Mouse (Mus musculus): ENCODE measurements at regions not wholly inside any gene's neighbourhood (a gene's known extent, or its start where the extent isn't known, plus 50 kb on each side); places are given as distances from the start of the nearest gene placed in this dataset.
A peak's percentile ranks its signal among the peaks of the same experiment; 100 is the strongest.

GRCm38 (mm10) chr13:57282816-57283215 lies 387.0 kb upstream of the Trpc7 start:
- no peak for DNase-seq

- no peak for DNase-seq
These were observed 386.3 kb upstream of the Trpc7 start for GRCm38 (mm10) chr13:57281941-57282710.

GRCm38 (mm10) chr13:57281504-57281903 lies 385.7 kb upstream of the Trpc7 start:
- no peak for DNase-seq

DNA sequence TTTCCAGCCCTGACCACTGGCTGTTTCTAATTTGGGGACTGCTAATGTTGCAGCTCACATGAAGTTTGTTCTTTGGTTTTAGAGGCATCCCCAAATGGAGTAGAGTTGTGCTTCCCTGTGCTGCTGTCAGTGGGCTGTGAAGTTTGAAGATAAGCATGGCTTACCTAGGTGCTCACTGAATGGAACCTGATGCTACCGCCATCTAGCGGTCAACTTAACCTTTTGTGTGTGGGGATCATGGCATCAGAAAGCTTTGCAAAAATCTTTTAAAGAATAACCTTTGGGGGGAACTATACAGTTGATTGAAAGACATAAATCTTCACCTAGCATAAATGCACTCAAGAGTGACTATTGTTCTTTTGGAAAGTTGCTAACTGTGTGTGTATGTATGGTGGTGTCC lies 382.8 kb upstream of the Trpc7 start:
- no peak for DNase-seq

- DNase-seq, result no peak
These were observed 381.3 kb upstream of the Trpc7 start for GRCm38 (mm10) chr13:57277076-57277475.

DNA sequence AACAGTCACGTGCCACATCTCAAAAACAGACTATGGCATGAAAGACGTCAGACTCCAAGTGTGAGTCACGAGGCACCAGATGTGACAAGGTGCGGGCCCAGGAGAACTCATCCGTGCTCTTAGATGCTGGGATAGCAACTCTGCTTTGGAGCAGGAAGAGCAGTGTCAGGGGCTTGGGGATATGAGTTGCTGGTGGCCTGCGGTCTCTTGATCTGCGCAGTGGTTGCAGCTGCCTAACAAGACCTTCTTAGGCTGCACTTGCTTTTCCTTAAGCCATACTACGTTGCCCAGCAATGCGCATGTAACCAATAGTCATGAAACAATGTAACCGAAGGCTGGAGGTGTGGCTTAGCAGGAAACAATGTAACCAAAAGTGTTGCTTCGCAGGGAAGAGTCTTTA lies 380.1 kb upstream of the Trpc7 start:
- DNase-seq, result no peak

- DNase-seq, result no peak
These were observed 377.8 kb upstream of the Trpc7 start for GRCm38 (mm10) chr13:57273593-57273992.

GRCm38 (mm10) chr13:57269614-57270013 lies 373.8 kb upstream of the Trpc7 start:
- DNase-seq, result no peak

DNA sequence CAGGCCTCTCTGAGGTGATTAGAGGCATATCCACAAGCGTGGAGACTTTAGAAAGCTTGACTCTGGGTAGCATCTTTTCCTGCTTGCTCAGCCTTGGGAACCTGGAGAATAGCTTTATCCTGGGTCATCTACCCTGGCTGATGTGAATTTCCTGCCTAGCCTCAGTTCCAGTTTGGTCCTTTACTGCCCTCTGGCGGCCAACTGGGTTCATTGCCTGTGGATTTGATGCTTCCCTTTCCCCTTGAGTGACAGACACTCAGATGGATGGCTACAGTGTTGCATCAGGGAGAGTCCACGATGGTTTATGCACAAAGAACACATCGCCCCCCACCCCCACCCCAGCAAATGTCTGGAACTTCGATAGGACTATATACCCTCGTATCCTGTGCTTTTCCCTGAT lies 364.1 kb upstream of the Trpc7 start:
- DNase-seq, result peak; percentile 48

GRCm38 (mm10) chr13:57259474-57259873 lies 363.7 kb upstream of the Trpc7 start:
- no peak for DNase-seq

DNA sequence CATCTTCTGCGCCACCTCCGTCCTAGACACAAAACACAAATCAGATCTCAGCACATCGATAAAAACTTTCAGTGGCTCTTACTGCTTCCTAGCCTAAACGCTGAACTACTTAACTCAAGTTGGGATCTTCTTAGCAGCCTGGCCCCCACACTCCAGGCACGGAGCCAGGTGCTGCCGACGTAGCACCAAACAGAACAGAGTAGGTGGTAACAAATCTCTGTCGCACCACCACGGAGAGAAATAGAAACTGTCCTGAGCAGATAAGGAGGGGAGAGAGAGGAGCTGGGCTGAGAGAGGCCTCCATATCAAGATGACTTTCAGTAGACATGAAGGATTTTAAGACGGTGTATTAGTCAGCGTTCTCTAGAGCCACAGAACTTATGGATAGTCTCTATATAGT lies 360.1 kb upstream of the Trpc7 start:
- DNase-seq, result no peak

GRCm38 (mm10) chr13:57249851-57250250 lies 354.1 kb upstream of the Trpc7 start:
- peak; percentile 34 for DNase-seq

DNA sequence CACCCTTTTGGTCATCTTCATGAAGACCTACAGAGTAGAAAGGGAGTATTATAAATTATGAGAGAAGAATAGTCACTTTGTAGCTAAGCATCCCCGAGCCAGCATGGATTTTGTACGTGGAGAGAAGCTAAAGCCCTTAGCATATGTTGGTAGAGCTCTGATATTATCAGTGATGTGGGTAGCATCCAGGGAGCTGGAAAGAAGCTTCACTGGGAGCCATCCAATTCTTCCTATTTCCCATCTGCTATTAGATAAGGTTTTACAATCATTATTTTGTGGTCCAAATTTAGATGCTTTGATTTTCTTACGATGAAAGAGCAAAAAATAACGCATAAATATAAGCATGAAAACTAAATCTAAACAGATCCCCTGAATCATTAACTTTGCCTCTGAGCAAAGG lies 353.6 kb upstream of the Trpc7 start:
- no peak for DNase-seq

GRCm38 (mm10) chr13:57246238-57246963 lies 350.6 kb upstream of the Trpc7 start:
- DNase-seq, result no peak

DNA sequence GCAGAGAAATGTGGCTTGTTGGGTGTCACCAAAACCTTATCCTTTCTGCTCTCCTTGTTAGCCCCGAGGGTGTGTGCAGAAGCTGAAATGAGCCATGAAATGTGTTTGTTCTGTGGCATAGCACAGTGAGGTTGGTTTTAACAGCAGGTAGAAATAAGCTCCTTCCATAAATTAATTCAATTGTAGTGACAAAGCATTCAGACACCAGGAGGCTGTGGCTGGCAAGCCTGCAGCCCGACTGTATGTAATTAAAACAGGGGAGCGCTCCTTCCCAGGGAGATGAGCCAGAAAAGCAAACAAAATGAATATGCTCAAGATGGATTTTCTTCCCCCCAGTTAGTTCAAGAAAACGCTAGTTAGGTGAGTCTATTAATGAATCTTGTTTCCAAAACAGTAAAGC lies 341.1 kb upstream of the Trpc7 start:
- DNase-seq, result no peak

DNA sequence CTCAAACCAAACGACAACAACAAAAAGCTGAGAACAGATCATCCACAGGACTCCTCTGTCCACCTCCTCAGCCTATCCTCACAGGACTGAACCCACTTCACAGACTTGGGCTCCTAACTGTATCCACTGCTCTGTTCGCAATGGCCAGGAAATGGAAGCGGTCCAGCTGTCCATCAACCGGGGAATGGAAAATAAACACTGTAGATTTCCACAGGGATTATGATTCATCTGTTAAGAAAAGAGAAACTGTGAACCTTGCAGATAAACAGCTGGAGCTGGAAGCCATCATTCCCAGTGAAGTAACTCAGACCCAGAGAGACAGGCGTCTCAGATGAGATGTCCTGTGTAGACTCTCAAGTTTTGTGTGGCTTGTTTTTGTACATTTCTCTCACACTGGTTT lies 340.4 kb upstream of the Trpc7 start:
- DNase-seq, result no peak

- no peak for DNase-seq
These were observed 337.1 kb upstream of the Trpc7 start for GRCm38 (mm10) chr13:57232906-57233305.

DNA sequence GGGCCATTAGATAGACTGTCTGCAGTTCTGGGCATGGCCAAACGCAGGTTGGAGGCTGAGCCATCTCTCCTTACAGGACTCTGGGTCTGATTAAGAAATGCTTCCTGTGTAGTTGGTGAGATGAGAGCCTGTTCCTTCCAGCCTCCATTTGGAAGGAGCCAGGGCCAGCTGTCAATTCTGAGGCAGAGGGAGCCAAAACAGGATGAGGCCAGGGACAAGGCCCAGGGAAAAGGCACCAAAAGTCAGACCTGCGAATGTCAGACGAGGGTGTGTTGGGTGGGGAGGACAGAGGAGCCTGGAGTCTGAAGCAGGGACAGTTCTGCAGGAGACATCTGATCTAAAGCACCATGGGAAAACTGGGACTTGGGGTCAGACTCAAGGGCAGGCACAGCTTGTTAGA lies 335.9 kb upstream of the Trpc7 start:
- DNase-seq, result no peak

DNA sequence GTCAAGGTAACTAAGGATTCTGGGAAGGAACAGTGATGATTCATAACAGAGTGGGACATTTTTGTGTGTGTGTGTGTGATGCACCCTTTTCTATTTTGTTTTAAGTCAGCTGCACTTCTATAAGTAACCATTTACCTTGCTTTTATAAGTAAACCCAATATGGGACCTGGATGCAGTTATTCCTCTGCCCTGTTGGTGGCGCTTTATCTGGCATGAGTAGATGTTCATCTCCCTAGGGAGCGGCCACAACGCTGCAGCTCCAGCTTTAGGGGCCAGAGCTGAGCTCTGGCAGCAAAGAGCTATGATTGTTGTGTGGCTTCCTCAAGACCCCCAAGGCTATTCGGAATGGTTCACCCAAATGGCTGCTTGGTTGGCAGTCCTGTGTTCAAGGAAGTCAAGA lies 334.5 kb upstream of the Trpc7 start:
- no peak for DNase-seq

GRCm38 (mm10) chr13:57221092-57221491 lies 325.3 kb upstream of the Trpc7 start:
- no peak for DNase-seq

DNA sequence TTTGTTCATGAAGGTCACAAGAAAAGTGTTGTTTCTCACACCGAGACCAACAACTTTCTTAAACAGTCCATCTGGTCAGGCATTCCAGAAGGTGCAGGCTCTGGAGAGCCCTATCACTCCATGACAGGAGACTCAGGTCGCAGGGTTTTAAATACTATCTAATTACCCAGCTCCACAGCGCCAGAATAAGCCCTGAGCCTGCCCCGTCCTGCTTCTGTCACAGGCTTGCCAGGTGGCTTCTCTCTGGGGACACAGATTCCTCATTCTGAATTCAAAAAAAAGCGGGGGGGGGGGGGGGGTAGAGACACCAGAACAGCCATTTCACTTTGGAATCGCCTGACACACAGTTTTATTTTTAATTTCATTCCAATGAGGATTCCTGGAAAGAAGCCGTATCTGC lies 320.4 kb upstream of the Trpc7 start:
- no peak for DNase-seq

DNA sequence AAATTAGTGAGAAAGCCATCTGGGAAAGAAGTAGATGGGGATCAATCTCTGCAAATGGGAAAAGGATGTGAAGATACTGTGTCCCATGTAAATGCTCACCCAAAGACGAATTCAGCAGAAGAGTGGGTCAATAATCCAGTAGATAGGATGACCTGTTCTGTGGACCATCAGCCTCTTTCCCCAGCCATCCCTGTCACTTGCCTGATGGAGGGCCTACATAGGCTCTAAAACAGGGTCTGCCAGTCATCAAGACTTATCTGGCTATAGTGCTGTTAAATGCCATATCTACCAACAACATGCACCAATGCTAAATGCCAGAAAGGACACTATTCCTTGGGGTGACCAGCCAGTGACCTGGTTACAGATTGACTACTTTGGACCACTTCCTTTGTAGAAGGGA lies 316.5 kb upstream of the Trpc7 start:
- DNase-seq, result no peak

DNA sequence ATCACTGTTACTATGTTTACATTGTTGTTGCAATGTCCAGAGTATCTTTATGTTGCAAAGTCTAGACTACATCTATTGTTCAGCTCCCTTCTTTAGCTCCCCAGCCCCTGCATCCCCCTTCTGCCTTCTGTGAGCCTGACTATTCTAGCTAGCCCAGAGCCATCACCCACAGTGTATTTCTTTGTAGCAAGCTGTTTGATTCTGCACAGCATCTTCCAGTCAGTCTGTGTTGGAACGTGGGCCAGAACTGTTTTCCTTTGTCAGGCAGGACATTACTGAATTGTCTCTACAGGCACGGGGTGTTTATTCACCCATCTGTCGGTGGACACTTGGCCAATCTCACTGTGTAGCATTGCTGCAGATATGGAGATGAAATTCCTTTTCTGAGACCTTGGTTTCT lies 295.4 kb upstream of the Trpc7 start:
- DNase-seq, result no peak

DNA sequence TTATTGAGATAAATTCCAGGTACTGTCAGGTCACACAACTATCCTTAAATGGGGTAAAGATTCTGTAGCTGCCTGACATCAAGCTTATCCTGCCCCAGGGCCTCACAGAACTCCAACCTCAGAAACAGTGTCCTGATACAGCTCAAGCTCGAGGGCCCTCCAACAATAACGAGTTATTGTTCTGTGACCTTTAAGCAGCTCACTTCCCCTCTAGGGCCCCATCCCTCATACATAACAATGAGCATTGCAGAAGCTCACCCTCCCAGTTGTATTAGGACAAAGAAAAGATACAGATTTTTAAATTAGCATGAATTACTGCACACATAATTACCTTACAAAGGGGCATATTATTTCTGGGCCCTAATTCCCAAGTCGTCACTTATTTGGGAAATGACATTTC lies 293.5 kb upstream of the Trpc7 start:
- DNase-seq, result no peak

Data from adrenal gland, adult 8-10 months (tissue).